Mouse (Mus musculus) kidney, adult 2 months (tissue): Measurements from ENCODE around the gene Mllt11.

Experiments used
- CTCF ChIP-seq: fragments of 200-500 bp; conservative IDR thresholded peaks from 2 replicates; pipeline ENCODE4 v1.5.1; 2011; ENCODE audit warnings: low read depth, mild to moderate bottlenecking, control low read depth, low read length, moderate library complexity, mixed read lengths; ENCODE audit not compliant: insufficient read depth, insufficient read length
- POLR2A ChIP-seq: fragments of 200-500 bp; IDR thresholded peaks from one replicate; pipeline ENCODE4 v1.6.1; 2011; ENCODE audit warnings: low read depth, low read length, control low read depth

- TF ChIP-seq POLR2A, result no peak
- no peak for TF ChIP-seq CTCF
Observed at GRCm38 (mm10) chr3:95276428-95276934, 44.5 kb upstream of the Mllt11 start.
